Mouse (Mus musculus) cerebellum, adult 11-12 months (tissue): Measurements from ENCODE around the gene Herc4.
"Not testable (repeated sequence)": the region's sequence is repeated elsewhere in the genome, so short reads cannot be mapped to it uniquely, and the experiment has no call there.

Experiments used
- DNase-seq: peaks from one replicate; pipeline ENCODE4 v3.0.0; 2022

The Herc4 gene

DNA sequence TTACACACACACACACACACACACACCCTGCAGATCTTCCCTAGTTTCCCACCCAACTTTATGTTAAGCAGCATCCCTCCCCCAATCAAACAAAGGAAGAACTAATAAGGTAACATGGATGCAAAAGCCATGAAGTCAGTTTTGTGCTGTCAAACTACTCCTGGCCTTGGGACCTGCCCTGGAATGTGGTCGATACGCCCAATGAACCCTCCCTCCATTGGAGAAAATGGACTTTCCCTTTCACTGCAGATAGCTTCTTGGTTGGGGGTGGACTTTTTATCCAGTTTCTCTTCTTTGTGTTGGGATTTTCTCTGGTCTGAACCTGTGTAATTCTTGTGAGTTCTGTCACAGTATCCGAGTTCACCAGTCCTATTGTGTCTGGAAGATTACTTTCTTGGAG, 15.1 kb downstream of the Herc4 start:
- DNase-seq: no peak

GRCm38 (mm10) chr10:63259340-63259739, 15.7 kb downstream of the Herc4 start:
- no peak for DNase-seq

DNA sequence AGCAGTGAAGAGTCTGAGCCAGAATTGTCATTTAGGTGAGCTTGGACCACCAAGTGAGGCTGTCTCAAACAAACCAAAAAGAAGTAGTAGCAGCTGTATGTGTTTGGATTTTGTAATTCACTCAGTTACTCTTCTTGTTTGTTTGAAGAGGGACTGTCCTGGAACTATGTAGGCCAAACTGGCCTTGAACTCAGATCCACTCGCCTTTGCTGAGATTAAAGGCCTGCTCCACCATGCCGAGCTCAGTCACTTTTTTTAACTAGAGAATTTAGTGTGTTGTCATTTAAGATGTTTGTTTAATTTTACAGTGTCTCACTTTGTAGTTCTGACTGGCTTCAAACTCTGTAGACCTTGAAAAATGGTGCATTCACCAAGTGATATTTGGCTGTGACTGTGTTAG, 24.3 kb downstream of the Herc4 start:
- no peak for DNase-seq

DNA sequence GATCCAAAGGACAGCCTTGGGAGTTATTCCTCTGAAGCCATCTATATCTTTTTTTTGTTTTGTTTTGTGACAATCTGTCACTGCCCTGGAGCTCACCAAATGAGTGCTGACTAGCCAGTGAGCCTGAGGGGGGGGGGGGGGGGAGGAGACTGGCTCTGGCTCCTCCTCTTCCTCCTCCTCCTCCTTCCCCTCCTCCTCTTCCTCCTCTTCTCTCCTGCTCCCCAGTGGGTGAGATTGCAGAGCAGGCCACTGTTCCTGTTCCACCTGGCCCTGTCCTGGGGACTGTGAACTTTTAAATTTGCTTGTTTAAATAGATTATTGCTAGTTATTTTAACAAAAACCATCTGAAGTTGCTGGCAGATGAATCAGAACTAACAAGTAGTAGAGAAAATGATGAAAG, 28.8 kb downstream of the Herc4 start:
- no peak for DNase-seq

- DNase-seq: no peak
Measured at GRCm38 (mm10) chr10:63272868-63273267, 29.3 kb downstream of the Herc4 start.

DNA sequence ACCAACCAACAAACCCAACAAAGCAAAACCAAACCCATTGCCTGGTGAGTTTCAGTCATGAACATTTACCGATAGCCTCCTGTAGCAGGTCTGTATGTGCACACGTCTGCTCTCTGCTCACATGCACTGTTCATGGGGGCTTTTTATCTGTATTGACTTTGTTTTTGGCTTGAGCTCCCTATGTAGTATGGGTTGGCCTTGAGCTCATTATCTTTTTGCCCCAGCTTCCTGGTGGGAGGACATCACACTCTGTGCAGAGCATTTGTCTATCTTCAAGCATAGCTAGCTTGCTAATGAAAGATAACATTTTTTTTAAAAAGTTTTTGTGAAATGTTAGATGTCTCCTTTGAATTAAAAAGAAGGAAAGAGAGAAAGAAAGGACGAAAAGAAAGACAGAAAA, 33.4 kb downstream of the Herc4 start:
- no peak for DNase-seq

DNA sequence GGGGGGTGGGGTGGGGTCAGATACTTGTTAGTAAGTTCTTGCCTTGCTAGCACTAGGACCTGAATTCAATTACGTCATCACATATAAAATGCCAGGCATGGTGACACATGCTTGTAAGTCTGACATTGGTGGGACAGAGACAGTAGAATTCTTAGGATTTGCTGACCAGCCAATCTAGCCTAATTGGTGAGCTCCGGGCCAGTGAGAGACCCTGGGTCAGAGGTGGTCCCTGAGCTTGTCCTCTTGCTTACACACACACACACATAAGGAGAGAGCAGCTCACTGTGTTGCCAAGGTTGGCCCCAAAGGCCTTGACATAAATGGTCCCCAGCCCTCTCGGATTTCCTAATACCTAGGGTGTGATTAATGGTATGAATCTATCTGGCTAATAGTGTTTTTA, 36.2 kb downstream of the Herc4 start:
- DNase-seq: no peak

- DNase-seq: no peak
Measured at GRCm38 (mm10) chr10:63282417-63282816, 38.8 kb downstream of the Herc4 start.

- no peak for DNase-seq
Measured at GRCm38 (mm10) chr10:63282846-63283245, 39.2 kb downstream of the Herc4 start.

DNA sequence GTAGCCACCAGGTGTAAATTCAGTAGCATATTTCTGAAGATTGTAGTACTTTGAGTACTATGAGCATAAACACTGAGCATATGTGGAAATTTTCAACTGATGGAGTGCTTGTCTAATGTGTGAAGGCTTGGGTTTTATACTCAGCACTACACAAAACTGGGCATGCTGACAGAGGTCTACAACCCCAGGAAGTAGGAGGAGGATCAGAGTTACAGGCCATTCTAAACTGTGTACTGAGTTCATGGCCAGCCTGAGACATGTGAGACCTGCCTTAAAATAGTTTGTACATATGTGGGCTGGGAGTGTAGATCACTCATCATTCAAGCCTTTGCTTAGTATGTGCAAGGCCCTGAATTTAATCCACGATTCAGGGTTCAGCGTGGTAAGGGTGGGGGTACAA, 58.7 kb downstream of the Herc4 start:
- no peak for DNase-seq

DNA sequence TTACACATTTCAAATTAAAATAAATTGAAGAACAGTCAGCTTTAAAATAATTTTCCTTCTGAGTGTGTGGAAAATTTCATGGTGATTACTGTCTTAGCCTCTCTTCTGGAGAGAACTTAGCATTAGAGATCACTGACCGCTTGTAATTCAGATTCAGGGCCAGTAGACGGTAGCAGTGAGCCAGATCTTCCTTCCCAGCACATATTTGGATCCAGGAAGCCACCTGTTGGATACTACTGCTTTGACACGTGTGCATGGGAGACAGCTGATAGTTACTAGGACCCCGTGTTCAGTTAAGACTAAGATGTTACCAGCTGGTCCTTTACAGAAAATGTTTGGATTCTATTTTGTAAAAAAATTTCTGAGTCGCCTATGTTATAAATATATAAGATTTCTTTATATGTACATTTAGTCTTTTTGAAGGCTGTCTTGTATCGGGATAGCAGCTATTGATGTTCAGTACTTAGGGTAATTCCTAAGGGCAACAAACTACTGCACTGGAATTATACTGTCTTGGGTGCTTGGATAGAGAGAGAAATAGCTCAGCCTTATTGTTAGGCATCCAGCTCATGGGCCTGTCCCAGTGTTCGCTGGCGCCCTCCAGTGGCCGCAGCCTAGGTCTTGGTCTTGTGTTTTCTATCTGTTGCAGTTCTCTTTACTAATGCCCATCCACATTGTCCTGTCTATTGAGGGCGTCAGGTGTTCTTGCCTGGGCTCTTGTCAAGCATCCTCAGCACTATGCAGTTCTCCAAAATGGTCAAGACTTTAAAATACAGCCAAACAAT, 65.2 kb downstream of the Herc4 start:
- DNase-seq: peak; percentile 61

GRCm38 (mm10) chr10:63313726-63314125, 70.1 kb downstream of the Herc4 start:
- no peak for DNase-seq

DNA sequence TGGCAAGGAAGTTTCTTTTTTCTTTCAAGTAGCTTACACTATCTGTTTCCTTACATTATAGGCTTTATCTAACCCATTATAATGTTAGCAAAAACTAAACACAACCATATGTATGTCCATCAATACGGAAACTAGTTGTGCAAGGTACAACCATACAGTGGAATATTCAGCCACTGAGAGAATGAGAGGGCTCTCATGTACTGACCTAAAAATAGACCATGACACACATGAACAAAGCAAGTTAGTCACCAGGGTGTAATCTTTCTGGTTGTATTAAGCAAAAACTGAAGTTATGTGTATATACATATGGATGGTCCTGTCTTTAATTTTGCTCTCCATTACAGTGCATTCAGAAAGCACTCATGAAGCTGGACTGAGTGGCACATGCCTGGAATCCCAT, 83.5 kb downstream of the Herc4 start:
- no peak for DNase-seq

DNA sequence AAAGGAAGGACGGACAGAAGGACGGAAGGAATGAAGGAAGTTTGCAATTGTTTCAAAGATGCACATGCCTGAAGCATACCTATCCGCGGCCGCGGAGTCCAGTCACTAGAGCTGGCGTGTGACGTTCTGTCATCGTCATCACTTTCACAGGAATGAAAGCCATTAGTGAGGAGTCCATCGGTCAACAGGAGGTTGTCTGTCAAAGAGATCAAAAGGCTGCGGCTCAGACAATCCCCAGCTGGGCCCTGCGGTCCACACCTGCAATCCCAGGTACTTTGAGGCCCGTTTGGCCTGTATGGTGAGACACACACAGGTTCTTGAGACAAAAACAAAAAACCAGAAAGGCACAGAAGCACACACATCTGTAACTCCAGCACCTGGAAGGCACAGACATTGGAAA, 93.3 kb downstream of the Herc4 start:
- peak; percentile 19 for DNase-seq

GRCm38 (mm10) chr10:63337326-63337725, 93.7 kb downstream of the Herc4 start:
- DNase-seq: no peak

- peak; percentile 68 for DNase-seq
Measured at GRCm38 (mm10) chr10:63337951-63338836, 94.6 kb downstream of the Herc4 start.

- DNase-seq: peak; percentile 90
Measured at GRCm38 (mm10) chr10:63338914-63339643, 95.5 kb downstream of the Herc4 start.

DNA sequence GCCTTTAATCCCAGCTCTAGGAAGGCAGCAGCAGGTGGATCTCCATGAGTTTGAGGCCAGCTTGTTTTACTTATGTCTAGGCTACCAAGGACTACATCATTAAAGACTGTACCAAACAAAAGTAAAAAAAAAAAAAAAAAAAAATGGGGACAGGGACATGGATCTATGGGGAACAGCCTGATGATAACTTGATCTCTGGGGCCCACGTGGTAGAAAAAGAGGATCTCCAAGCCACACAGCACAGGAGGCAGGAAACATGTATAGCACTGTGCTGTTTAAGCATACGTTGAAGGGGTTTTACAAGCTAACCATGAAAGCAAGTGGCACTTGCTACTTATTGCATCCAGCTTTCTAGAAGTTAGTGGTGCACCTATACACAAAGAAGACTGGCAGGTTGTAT, 97.7 kb downstream of the Herc4 start:
- DNase-seq: no peak

DNA sequence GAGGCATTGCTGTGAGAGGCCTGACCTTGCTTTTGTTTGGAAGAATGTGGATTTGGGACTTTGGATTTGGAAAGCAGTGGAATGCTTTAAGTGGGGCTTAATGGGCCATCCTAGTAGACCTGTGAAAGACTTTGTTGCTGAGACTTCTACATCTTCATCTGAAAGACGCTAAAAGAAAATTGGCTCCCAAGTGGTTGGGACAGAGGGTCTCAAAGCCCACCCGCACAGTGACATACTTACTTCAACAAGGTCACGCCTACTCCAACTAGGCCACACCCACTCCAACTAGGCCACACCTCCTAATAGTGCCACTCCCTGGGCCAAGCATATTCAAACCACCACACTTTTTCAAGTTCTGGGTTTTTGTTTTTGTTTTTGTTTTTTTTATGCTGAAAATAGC, 101.1 kb downstream of the Herc4 start:
- DNase-seq: no peak

DNA sequence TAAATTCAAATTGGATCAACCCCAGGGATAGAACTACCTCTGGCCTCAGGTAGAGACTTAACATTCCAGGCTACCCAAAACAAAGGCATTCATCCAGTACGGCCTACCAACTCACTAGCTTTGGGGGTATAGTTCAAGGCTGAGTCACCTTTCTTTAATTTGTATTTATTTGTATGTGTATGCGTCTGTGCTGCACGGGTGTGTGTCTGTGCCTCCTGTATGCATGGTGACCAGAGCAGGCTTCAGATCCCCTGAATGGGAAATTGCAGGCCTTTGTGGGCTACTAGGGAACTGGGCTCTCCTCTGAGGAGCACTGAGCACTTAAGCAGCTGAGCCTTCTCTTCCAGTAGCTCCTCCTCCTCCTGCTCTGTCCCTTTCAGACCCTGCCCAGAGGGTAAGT, 104.7 kb downstream of the Herc4 start:
- no peak for DNase-seq

DNA sequence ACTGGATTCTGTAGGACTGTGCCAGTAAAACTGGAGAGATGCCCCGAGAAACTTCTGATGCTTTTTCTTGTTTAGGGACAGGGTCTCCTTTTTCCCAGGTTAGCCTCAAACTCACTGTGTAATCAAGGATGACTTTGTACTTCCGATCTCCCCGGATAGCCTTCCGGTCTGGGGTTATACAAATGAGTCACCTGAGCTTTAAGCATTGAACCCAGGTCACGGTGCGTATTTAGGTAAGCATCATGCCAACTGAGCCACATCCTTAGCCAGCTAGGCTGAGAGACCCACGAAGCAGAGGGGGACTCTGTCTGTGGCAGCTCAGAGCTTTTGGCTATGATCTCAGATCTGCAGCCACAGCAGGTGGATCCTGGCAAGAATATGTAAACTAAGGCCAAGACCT, 107.1 kb downstream of the Herc4 start:
- DNase-seq: no peak

GRCm38 (mm10) chr10:63351099-63351498, 107.5 kb downstream of the Herc4 start:
- not testable (repeated sequence) for DNase-seq

DNA sequence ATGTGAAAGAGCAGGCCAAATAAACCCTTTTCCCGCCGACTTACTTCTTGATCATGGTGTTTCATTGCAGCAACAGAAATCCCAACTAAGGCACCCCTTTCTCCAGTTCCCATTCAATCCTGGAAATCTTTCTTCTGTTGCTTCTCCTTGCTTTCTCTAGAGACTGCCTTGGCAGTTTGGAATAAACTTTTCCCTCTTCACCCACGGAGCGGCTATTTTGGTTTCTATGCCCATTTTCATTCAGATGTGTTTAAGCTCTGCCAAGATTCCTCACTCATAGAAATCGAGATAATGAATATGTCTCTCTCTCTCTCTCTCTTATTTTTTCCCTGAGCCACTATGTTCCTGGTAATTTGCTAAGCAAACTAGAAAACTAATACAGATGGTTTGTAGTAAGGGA, 108.5 kb downstream of the Herc4 start:
- no peak for DNase-seq

- DNase-seq: no peak
Measured at GRCm38 (mm10) chr10:63360502-63360901, 116.9 kb downstream of the Herc4 start.
